Mouse (Mus musculus) heart, embryonic 11.5 days (tissue): ENCODE measurements around the gene Adam6b. TPM values are rescaled to one million over a fixed set of nuclear protein-coding genes. Genes with fewer than 3 reads are reported as not detected.

Experiments
- ATAC-seq: fragments of 200-750 bp; cut with Nextera tagmentation; replicated peaks from 2 replicates; pipeline ENCODE4 v1.8.0; 2017; ENCODE audit warnings: moderate library complexity; ENCODE audit not compliant: insufficient number of reproducible peaks, low FRiP score, low TSS enrichment
- H3K27ac ChIP-seq: fragments of 300-500 bp; sonication (generic); 2 replicates; pipeline ENCODE4 v1.5.1; 2014; ENCODE audit warnings: mild to moderate bottlenecking, low read depth, low read length
- H3K27me3 ChIP-seq: fragments of 300-500 bp; sonication (generic); 2 replicates; pipeline ENCODE4 v1.6.1; 2014; ENCODE audit warnings: mild to moderate bottlenecking, low read length, mixed read lengths; ENCODE audit not compliant: control insufficient read depth, insufficient read depth
- H3K36me3 ChIP-seq: fragments of 300-500 bp; sonication (generic); 2 replicates; pipeline ENCODE4 v1.6.1; 2014; ENCODE audit warnings: mild to moderate bottlenecking, low read length, moderate library complexity, mixed read lengths; ENCODE audit not compliant: control insufficient read depth, insufficient read depth
- H3K4me1 ChIP-seq: fragments of 300-500 bp; sonication (generic); 2 replicates; pipeline ENCODE4 v1.6.1; 2014; ENCODE audit warnings: low read length; ENCODE audit not compliant: control insufficient read depth, insufficient read depth
- H3K4me2 ChIP-seq: fragments of 300-500 bp; sonication (generic); 2 replicates; pipeline ENCODE4 v1.6.1; 2014; ENCODE audit warnings: mild to moderate bottlenecking, moderate library complexity
- H3K4me3 ChIP-seq: fragments of 300-500 bp; sonication (generic); 2 replicates; pipeline ENCODE4 v1.5.1; 2014; ENCODE audit warnings: low read depth, low read length
- H3K9ac ChIP-seq: fragments of 300-500 bp; sonication (generic); 2 replicates; pipeline ENCODE4 v1.6.1; 2014; ENCODE audit warnings: mild to moderate bottlenecking, low read depth, low read length, moderate library complexity
- H3K9me3 ChIP-seq: fragments of 300-500 bp; sonication (generic); replicated peaks from 2 replicates; pipeline ENCODE4 v1.6.1; 2016; ENCODE audit warnings: low read length; ENCODE audit not compliant: control insufficient read depth
- WGBS: fragments of 180-500 bp; shearing (Covaris S2); extraction: QIAGEN DNeasy Blood & Tissue Kit; methylation state at CpG from one replicate; pipeline ENCODE4 v1.1.7; 2014; ENCODE audit not compliant: insufficient replicate concordance; 5-methylcytosine and 5-hydroxymethylcytosine counted together
- polyA plus RNA-seq: library from polyadenylated mRNA; unstranded; fragments of >200 nt; fragmentation: Nextera tagmentation; extraction: Ambion mirVana; gene quantifications from 2 replicates; pipeline ENCODE4 v1.2.1, GENCODE M21; 2014

The Adam6b gene
- polyA plus RNA-seq, 1 experiment from 2014 or later, result not detected

DNA sequence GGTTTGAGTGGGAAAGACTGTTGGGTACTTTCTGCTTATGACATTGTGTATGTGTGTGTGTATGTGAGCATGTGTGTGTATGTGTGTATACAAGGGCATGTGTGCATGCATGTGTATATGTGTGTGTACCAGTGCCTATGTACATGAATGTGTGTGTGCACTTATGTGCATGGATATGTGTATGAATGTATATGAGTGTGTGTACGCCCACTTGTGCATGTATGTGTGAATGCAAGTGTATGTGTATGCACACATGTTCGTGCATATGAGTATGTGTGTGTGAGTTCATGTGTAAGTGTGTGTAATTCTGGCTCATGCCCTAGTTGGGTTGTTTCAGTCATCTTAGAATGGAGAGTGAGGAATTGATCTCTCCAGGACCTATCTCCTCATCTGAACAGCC is 36.6 kb downstream of the Adam6b start:
- Histone ChIP-seq H3K9me3 (no peaks in the 10 kb centered on the region), H3K4me1 (no peaks in the 10 kb centered on the region), H3K27me3 (no peaks in the 10 kb centered on the region), H3K4me2 (no peak overlapping the region), H3K9ac (no peak overlapping the region), H3K36me3 (no peaks in the 10 kb centered on the region), H3K27ac (no peak overlapping the region), H3K4me3 (no peak overlapping the region)
- 68% methylated on average over 2 of the region's 2 CpGs for WGBS
- ATAC-seq, result no peak

Other genes starting within 250 kb of the Adam6b start
- not detected in 2 replicates for gene Adam6a, start 54.4 kb downstream of the Adam6b start, polyA plus RNA-seq